Mouse (Mus musculus): ENCODE measurements around the gene Nemp1.

The Nemp1 gene

DNA sequence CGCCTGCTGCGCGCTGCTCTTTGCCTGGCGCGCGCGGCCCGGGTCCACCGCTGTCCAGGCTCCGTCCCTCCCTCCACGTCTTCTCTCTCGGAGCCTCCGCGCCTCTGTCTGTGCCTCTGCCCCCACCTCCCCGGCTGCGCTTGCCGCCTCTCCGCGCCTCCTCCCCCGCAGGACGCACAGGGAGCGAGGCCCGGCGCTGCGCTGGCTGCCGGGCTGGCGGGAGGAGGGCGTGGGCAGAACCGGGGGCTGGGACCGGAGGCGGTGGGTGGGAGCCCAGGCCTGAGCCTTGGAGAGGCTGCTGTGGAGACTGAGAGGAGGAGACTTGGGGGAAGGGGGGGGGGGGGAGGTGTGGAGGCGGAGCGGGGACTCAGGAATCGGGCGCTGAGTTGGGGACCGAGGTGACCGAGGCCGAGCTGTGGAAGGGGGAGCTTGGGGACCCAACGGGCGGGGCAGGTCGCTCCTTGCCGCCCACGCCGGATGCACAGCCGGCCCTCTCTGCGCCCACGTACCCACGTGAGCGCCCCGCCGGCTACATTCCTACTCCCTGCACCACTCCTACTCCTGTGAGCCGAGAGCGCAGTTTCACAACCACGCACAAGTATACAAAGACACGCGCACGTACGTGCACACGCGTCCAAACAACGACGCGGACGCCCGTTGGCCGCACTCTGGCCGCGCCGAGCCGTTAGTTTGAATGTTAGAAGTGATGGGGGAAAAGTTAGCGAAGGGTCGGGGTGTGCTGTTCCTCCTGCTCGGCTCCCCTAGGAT lies at the start of gene Nemp1:
TSS of gene Nemp1 (plus strand) at position 401 of the 768 bp plus-strand sequence.
- WGBS, result under 1% methylated on average over 71 of the region's 73 CpGs

DNA sequence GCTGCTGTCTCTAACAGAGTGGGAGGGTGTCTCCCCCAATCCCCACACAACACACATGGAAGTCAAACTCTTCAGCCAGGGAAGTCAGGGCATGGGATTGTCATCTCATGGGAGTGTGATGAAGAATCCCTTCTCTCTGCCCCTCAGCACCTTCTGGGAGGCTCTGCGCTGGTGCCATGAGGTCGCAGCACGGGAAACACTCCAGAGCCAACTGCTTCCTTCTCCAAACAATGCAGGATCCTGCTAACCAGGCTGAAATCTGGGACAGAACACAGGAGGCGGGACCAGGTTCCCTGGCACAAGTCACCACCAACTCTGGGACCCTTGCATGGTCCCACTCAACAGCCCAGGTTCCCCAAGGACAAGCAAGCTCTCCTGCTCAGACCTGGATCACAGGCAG lies 49.4 kb upstream of the Nemp1 start:
- 42% methylated on average over 4 of the region's 4 CpGs for WGBS

DNA sequence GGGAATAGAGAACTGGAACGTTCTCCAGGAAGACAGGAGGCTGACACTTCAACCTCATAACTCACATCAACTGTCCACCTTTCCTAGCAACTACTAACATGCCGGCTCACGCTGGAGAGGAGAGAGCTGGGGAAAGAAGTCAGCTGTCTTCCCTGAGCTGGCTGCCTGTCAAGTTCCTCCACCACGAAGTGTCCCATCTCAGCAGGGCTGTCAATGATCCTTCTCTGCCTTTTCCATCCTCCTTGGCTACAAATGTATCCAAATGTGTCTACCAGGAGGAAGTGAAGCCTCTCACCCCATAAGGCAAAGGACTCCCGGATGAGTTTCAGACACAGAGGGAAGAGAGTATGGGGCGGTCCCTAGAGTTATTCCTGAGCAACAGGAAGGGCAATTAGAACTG lies 48.5 kb upstream of the Nemp1 start:
- WGBS, result 19% methylated on average over 6 of the region's 6 CpGs

DNA sequence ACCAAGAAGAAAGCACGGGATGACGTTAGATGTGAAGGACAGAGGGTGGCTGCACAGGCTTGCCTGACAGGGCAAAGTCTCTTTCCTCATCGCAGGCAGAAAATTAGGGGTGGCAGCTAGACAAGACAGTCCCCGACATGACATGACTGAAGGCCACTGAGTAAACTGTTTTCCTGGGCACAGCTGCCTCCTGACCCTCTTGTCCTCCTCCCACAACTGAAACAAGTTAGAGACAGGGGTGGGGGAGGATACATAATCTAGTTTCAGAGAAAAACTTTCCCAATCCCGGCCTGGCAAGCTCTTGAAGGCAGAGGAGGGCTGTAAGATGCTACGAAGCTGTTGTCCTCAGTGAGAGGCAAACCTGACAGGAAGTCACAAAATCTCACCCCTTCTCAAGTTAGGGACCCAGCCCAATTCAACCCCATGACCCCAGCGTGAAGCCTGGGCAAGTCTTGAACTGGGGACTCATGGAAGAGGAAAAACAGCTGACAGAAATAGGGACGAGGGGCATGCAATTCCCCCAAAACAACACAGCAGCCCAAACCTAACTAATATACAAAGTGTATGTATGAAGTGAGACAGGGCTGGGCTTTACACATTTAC lies 47.5 kb upstream of the Nemp1 start:
- 14% methylated on average over 8 of the region's 8 CpGs for WGBS

DNA sequence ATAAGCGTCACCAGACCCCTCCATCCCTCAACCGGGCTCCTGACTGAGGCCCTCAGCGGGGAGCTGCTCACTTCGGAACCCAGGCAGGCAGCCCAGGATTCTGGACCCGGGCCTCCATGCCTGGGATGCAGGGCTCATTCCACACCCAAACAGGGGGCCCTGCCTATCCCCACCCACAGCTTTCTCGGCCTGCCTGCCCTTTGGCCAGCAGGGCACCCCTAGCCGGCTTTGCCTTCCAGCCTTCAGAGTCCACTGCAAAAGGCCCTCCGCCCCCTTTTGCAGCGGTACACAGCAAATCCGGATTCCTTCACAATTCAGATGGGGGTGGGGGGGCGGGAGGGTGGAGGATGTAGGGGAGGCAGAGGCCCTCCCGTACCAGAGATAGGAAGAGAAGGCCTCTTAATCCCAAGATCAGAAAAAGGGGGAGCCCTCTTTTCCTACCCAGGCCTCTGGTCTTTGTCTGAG lies 46.7 kb upstream of the Nemp1 start:
- WGBS, result 10% methylated on average over 12 of the region's 12 CpGs

DNA sequence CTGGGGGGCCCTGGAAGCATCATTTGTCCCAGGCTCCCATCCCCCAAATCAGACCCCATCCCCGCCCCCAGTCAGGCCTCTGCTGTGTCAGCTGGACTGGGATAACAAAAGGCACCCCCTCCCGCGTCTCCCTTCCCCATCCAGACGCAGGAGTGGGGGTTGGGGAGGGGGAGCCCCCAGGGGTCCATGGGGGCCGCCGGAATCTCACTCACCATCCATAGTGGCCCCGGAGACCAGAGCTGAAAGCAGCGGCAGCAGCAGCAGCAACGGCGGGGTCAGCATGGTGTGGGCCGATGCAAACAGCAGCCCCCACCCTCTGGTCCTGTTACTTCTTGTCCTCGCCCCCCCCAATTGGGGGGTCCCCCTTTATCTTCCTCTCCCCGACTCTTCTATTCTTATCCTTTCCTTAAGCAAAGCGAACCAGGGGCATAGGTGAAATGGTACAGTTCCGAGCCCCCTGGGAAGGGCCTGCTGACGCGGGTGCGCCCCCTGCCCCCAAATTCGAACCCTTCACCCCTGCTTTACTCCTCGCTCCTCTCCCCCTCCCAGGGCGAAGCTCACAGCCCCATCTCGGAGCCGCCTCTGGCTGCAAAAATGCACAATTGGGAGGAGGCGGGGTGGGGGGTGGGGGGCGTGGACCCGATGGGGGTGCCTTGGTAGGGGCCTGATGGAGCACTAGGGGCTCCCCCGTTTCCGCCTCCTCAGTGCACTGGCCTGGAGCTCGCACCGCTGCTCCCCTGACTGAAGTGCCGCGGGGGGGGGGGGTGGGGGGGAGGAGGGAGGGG lies 46.1 kb upstream of the Nemp1 start, which contains the start of gene Lrp1:
TSS of gene Lrp1 (minus strand) at position 743 of the 785 bp plus-strand sequence.
- WGBS, result 2% methylated on average over 32 of the region's 32 CpGs

DNA sequence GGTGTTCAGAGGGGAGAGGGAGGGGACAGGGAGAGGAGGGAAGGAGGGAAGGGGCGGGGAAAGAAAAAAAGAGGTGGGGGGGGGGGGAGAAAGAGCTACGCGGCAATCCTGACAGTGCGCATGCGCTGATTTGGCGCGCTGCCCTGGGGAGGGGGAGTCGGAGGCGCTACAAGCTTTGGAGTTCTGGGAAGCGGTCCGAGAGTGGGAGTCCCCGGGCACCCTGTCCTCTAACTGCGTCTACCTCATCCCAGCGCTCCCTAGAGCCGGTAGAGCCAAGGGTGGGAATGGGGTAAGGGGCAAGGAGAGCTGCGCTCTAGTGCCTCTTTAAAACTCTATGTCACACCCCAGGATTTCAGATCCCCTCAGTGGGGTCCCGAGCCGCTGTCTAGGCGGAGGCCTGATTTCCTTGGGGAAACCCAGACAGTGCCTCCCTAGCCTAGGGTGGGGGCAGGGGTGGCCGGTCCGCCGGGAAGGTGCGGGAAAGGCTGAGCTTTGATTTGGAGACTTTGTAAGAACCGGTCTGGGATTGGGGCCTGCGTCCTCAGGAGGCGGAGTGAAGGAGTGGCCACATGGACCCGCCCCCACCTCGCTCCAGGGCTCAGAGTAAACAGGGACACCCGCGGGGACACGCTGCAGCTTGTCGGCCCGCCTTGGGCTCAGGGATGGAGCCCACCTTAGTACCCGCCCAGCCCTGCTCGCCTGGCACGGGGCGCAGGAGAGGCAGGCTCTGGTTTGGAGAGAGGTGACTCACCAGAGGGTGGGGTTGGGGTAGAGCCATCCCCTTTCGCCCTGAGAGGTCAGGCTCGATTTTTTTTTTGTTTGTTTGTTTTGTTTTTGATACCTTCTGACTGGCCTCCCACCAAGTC lies 45.3 kb upstream of the Nemp1 start:
- under 1% methylated on average over 36 of the region's 39 CpGs for WGBS

DNA sequence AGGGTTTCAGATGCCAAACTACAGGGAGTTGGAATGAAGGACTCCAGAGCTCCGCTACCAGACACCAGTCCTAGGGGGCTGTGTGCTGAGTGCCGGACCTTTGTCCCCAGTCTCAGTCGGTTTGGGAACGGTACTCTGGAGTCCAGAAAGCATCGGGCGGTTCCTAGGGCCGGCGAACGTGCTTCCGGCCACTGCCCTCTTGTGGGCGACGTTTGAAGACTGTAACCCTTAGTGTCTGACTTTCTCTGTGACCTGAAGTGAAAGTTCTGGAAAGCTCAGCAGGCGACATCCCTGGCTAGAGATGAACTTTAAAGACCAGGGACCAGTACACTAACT lies 44.7 kb upstream of the Nemp1 start:
- WGBS, result 5% methylated on average over 13 of the region's 13 CpGs

DNA sequence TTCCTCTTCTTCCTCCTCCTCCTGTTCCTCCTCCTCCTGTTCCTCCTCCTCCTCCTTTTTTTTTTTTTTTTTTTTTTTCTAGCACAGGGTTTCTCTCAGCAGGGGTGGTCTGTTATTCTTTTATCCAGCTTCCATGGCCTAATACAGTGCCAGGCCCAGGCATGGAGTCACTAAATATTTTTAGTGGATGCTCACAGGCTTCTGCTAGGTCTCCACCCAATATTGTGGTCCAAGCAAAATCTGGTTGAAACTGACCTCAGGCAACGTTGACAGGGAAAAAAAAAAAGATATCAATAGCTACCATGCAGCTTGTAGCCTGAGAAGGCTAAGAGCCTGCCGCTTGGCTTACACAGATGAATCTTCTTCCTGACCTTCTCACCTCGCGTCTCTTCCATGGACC lies 44.0 kb upstream of the Nemp1 start:
- 72% methylated on average over 4 of the region's 4 CpGs for WGBS

DNA sequence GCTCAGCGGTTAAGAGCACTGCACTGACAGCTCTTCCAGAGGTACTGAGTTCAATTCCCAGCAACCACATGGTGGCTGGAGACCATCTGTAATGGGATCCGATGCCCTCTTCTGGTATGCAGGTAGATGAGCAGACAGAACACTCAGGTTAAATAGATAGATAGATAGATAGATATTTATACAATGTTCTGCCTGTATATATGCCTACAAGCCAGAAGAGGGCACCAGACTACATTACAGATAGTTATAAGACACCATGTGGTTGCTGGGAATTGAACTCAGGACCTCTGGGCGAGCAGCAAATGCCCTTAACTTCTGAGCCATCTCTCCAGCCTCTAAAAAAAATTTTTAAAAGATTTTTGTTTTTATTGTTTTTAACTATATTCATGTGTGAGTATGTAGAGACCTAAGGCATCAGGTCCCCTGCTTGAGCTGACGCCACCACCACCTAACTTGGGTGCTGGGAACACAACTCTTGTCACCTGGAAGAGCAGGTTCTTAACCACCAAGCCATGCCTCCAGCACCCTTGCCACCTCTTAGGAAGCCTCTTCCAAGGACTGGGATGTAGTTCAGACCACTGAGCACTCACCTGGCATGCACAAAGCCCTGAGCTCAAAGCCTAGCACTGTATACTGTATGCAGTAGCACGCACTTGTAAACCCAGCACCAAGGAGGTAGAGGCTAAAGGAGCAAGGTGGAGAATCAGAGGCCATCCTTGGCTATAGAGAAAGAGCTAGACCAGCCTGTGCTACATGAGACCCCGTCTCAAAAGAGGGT lies 43.1 kb upstream of the Nemp1 start:
- WGBS, result 97% methylated on average over 6 of the region's 6 CpGs

DNA sequence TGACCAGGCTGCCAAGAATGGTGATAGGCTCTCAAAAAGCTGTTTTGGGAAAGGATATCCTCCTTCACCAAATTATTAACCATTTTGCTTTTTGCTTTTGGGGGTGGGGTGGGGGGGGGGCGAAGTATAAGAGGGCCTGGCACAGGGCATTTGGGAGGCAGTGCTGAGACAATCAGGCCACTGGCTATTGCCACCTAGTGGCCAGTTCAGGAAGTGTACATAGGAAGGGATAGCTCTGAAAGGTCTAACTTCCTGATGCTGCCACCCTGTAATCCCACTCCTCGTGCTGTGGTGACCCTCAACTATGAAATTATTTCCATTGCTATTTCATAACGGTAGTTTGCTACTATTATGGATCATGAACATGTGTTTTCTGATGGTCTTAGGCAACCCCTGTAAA lies 40.3 kb upstream of the Nemp1 start:
- WGBS, result 82% methylated on average over 3 of the region's 3 CpGs

DNA sequence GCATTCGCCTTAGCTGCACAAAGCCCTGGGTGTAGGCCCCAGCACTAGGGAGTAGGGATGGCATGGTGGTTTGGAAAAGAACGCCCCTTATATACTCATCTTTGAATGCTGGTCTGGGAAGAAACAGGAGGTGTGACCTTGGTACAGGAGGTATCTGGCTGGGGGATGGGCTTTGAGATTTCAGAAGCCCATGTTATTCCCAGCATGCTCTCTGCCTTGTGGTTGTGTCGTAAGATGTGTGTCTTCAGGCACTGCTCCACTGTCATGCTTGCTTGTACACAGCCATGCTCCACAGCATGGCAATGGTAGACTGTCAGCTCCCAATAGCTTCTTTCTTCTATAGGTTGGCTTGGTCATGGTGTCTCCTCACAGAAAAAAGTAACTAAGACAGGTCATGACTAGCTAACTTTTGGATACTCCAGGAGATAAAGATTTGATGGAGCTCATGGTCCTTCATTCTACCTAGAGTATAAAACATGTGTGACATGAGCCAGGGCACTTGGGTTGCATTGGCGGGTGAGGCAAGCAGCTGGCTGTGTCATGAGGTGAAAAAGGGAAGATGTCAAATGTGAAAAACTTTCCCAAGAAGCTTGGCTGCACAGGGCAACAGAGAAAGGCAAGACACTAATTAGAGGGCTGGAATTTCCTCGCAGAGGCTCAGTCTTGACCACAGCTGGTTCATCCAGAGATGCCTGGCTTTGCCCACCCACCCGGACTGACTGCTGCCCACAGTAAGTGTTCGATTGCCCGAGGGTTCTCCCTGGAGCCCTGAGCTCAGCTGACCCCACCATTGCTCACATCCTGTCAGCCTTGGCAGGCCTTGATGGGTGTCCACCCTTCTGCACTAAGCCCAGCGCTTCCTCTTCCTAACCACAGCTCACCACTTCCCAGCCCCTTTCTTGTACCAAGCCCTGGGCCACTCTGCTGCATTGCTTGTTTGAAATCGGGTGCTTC lies 35.2 kb upstream of the Nemp1 start:
- 83% methylated on average over 10 of the region's 10 CpGs for WGBS

DNA sequence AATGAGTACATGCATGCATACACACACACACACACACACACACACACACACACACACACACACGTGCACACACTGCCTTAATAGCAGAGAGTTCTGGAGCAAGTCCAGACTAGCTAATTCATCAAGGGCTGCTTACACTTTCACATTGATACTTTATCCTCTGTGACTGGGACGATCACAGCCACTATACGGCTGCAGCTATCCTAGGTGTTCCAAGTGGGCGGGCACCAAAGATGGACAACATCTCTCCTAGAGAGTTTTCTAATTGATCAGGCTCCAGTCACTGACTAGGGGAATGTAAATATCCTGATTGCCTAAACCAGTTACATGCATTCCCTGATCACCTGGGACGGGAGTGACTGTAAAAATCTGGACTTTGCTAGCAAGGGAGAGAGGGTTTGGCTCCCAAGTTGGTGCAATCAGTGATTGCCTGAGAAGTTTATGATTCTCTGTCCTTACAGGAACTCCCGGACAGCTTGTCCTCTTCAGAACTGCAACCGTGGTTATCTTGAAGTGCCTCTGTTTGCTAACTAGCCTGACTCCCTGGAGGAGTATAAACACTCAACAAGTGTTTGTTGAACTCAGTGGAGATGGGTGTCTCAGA lies 33.9 kb upstream of the Nemp1 start:
- WGBS, result 78% methylated on average over 7 of the region's 7 CpGs

DNA sequence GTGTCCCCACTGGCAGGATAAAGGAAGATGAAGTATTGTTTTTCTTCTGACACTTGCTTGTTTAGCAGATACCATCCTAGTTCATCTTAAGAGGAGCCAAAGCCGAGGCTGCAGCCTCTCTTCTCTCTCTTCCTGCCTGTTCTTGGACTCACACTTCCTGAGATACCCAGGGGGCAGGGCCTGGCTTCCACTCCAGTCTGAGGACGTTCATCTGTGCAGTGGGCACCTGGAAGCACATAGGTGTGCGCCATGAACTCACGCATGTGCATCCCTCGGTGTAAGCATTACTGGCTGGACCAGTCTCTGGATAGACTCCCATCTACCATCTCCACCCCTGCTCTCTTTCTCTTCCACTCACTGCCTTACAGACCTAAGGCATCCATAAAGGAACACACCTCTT lies 26.3 kb upstream of the Nemp1 start:
- 76% methylated on average over 5 of the region's 5 CpGs for WGBS

DNA sequence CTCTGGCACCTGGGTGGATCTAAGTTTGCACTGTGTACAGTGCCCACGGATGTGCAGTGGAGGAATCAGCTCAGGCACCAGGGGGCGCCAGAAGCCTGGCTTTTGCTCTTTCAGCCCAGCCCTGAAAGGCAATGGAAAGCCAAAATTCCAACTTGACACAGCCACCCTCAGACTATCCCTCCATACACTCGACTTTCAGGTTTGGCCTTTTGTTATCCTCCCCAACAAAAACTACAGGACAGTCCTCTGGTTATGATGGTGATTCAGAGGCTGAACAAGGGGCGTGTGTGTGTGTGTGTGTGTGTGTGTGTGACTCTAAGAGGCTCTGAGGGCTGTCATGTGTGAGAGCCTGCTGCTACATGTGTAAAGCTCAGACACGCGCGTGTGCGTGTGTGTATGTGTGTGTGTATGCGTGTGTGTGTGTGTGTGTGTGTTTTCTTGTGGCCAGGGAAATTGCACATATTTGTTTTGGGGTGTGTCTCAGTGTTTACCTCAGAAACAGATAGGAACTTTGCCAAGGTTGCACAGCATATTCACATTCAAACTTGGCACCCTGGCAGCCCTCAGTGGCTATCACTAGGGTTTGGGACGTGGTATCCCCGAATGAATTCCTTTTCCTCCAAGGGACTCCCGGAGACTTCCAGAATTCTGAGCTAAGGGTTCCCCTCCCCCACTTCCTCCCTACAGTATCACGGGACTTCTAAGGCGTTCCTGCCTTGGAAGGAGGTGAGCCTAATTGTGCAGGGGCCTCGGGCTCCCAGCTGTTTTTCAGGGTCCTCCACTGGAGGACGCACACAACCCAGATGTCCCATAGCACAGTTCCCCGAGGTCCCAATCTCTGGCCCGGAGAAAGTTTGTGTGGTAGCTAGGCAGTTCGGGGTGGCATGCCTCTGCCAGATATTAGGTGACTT lies 24.6 kb upstream of the Nemp1 start:
- WGBS, result 4% methylated on average over 19 of the region's 19 CpGs

DNA sequence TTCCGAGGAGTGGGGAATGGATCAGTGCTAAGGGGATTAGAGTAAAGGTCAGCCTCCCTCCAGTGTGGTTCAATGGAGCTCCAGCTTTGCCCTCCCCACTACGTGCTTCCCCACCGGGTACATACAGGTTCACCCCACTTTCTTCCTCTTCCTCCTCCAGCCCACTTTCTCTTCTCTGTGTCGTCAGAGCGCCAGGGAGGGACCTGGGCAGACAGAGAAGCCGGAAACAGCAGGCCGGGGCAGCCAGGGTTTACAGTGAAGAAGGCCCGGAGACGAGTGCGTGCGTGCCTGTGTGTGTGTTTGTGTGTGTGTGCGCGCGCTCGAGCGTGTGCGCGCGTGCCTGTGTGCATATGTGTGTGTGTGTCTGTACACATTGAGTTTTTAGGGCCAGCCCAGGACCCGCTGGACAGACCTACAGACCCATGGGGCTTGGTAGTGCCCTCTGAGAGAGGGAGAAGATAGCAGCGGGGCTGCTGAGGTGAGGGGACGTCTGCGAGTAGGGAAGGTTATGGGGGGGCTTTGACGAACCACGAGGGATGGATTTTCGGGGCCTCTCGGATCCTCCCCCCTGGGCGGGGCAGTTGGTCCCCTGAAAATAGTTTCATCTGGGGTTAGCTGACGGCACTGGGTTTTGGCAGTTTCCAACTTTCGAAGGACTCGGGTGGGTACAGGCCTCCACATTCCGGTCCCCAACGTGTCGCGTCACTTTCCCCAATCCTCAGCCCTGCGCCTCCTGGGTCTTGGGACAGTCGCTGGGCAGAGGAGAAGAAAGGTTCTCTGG lies 23.7 kb upstream of the Nemp1 start, which contains the start of gene Stat6:
TSS of gene Stat6 (plus strand) at position 215 of the 781 bp plus-strand sequence.
- WGBS, result 17% methylated on average over 37 of the region's 37 CpGs

DNA sequence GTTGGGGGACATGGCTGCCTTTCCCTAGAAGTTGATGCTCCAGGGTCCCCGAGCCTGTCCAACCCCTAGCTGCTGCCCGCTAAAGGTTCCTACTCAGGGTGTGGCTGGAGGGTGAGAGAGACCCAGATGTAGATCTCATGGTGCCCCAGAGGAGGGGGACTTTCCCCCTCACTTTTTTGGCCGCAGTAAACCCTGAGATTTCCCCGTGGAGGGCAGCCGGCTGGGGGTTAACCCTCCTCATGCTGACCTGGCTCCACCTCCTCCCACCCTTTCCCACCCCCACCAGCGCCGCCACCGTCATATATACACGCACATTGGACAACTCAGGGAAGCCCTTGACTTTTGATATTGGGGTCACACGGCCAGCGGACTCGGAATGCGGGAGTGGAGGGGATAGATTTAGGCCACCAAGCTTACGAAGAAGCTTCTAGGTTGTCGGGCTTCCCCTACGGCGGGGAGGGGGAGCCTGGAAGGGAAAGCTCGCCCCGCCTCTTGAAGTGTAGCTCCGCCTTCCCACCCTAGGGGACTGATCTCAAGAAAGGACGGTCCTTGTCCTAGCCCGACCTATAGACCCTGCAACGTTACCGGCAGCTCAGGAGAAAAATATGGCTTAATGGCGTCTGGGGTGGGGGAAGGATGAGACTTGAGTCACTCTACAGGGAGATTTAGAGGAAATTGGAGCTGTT lies 23.0 kb upstream of the Nemp1 start:
- 11% methylated on average over 25 of the region's 25 CpGs for WGBS

Measured in cerebral cortex, adult 2 months (tissue).